Mouse (Mus musculus) adrenal gland (tissue): ENCODE results near the gene Dnah17.

Experiments used
- intact Hi-C: fragments of 180-260 bp; cut with DNase I; formaldehyde crosslinking; loops from one replicate; pipeline ENCODE4 v1.15.1; 2025
- microRNA-seq, 2 experiments: library from miRNA; unstranded; fragments of <30 nt; microRNA quantifications; one replicate each; pipeline ENCODE4; 2019

Gene Dnah17

GRCm38 (mm10) chr11:117974327-117975125 is 155.9 kb downstream of the Dnah17 start:
- intact Hi-C loops, result loop anchor here (5.0 kb wide), 1 partner anchor 102 kb away; the partner anchor contains the start of gene Tha1

GRCm38 (mm10) chr11:117973569-117973968 is 156.9 kb downstream of the Dnah17 start:
- intact Hi-C loops, result loop anchor here (5.0 kb wide), 1 partner anchor 101 kb away; the partner anchor contains the start of gene Tha1

- intact Hi-C loops, result loop anchor here (5.0 kb wide), 1 partner anchor 101 kb away; the partner anchor contains the start of gene Tha1
Observed at GRCm38 (mm10) chr11:117972656-117973558, 157.5 kb downstream of the Dnah17 start.

Small RNAs within 50 kb of the gene (microRNA-seq; reads per million reads assigned to microRNA genes)
- gene Mir6933, result 0.80 to 2.7 reads per million in 2 experiments
